Mouse (Mus musculus) B cell, adult 2 months (primary cell): ENCODE measurements around the gene Nme9.

Experiments
- DNase-seq, 2 experiments: peaks; one replicate each; pipeline ENCODE4 v3.0.0; 2022

Gene Nme9

GRCm38 (mm10) chr9:99484632-99485031 is 33.4 kb downstream of the Nme9 start:
- no peak for DNase-seq

DNA sequence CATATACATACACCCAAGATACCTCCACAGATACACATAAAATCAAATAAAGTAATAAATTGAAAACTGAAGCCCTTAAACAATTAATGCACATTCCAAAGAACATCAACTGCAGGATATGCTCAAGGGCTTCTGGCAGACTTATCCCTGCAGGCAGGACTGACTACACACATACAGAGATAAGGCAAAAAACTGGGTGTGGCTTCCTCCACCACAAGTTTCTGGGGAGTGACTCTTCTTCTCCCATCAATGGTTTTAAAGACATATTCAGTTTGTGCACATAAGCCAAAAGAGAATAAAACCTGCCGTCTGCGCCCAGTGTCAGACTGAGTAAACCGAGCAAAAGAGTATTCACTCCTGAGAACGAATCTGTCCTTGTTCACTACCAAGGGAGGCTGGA is 33.9 kb downstream of the Nme9 start:
- no peak for DNase-seq

DNA sequence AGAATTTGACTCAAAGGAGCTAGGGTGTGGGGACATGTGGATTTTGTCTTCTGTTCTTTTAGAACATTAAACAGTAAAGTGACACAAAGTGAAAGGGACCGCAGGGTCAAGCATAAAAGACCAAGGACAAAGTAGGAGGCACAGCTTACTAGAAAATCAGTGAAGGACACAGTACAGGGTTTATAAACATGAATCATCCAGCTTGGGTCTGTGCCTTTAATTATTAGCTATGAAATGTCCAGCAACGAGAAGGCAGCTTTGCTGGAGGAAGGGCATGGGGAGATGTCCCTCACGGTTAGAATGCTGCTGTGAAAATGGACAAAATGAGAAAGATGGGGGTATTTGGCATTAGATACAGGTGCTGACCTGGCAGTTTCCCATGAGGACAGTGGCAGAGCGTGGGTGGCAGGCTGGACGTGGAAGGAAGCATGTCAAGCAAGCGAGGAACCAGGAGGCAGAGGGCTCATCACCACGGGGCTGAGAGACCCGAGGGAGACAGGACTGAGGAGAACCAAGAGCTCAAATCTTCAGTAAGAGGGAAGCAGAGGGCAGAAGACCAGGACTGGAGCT is 35.9 kb downstream of the Nme9 start:
- DNase-seq, result no peak

- no peak for DNase-seq
These were observed 36.6 kb downstream of the Nme9 start for GRCm38 (mm10) chr9:99487841-99488240.

- DNase-seq, result no peak
These were observed 39.8 kb downstream of the Nme9 start for GRCm38 (mm10) chr9:99491050-99491449.

GRCm38 (mm10) chr9:99492634-99493200 is 41.4 kb downstream of the Nme9 start:
- no peak for DNase-seq

DNA sequence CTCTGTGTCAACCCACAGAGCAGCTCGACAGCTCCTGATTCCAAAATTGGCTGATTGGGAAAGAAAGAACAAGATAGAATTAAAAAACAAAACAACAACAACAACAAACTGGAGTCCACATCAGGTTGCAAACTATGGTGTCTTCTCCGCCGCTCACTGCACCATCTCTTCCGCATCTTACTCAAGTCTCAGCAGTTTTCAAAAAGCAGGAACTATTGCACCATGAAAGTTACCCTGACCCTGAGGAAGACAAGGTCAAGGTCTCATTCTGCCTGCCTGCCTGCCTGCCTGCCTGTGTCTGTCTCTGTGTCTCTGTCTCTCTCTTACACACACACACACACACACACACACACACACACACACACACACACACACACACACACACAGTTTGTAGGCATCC is 48.1 kb downstream of the Nme9 start:
- DNase-seq, result no peak

GRCm38 (mm10) chr9:99505875-99506274 is 54.6 kb downstream of the Nme9 start:
- no peak for DNase-seq
